Mouse (Mus musculus): ENCODE measurements around the gene Stat5b. TPM values are rescaled to one million over a fixed set of nuclear protein-coding genes. Genes with fewer than 3 reads are reported as not detected.
A peak's percentile ranks its signal among the peaks of the same experiment; 100 is the strongest.

The Stat5b gene
- total and polyA plus RNA-seq, 3 experiments: 29.3 to 37.0 (median 32.3) TPM

GRCm38 (mm10) chr11:100758707-100759610 is 91.6 kb downstream of the Stat5b start:
- no peaks in the 10 kb centered on the region for H3K9me3 ChIP-seq (replicated peaks; ENCODE audit: insufficient read depth, low read length)
- no peak for TF ChIP-seq UBTF (IDR thresholded peaks at IDR 0.05; ENCODE audit: borderline replicate concordance, insufficient read depth, low read depth, low read length)
- TF ChIP-seq USF2 (IDR thresholded peaks at IDR 0.05; ENCODE audit: borderline replicate concordance in 1 of 2, insufficient read depth in 1 of 2, low read depth in 1 of 2, low read length in 2 of 2): no peak
- TF ChIP-seq MEF2A (IDR thresholded peaks at IDR 0.05; ENCODE audit: extremely low read depth, insufficient replicate concordance, low read depth, low read length, poor library complexity, severe bottlenecking): no peak
- TF ChIP-seq RAD21 (IDR thresholded peaks at IDR 0.05; ENCODE audit: low read depth, low read length): no peak
- no peak for TF ChIP-seq ZC3H11A (IDR thresholded peaks at IDR 0.05; ENCODE audit: low read depth, low read length)
- no peak for TF ChIP-seq MAX (IDR thresholded peaks at IDR 0.05; ENCODE audit: low read length)
- TF ChIP-seq BHLHE40 (IDR thresholded peaks at IDR 0.05; ENCODE audit: borderline replicate concordance, low read depth, low read length): no peak
- no peak for TF ChIP-seq ZNF384 (IDR thresholded peaks at IDR 0.05; ENCODE audit: low read depth, low read length)
- TF ChIP-seq POLR2AphosphoS2 (IDR thresholded peaks at IDR 0.05; ENCODE audit: low read length): no peak
- no peak for TF ChIP-seq ZKSCAN1 (IDR thresholded peaks at IDR 0.05; ENCODE audit: low read depth, low read length)
- TF ChIP-seq MXI1 (IDR thresholded peaks at IDR 0.05; ENCODE audit: low read depth, low read length): no peak; the same call in 1 of the 2 replicates
- TF ChIP-seq NELFE (IDR thresholded peaks at IDR 0.05; ENCODE audit: low read depth, low read length): no peak
- no peak for TF ChIP-seq TCF12 (IDR thresholded peaks at IDR 0.05; ENCODE audit: low read depth, low read length)
- TF ChIP-seq KAT2A (conservative IDR thresholded peaks at IDR 0.05; ENCODE audit: low read depth, low read length): no peak
- no peak for TF ChIP-seq CHD2 (IDR thresholded peaks at IDR 0.05; ENCODE audit: low read length)
- peak overlapping the region in 1 of 2 experiments; percentile 43; a peak in 2 of 4 replicates for H3K4me3 ChIP-seq (ENCODE audit: control insufficient read depth in 1 of 2, insufficient read depth in 1 of 2, low read depth in 2 of 2, low read length in 2 of 2)
- H3K9ac ChIP-seq (ENCODE audit: control insufficient read depth, low read depth, low read length, poor library complexity, severe bottlenecking): no peak overlapping the region
- no peaks in the 10 kb centered on the region for H3K36me3 ChIP-seq (ENCODE audit: control insufficient read depth in 1 of 2, insufficient read depth in 2 of 2, low read length in 2 of 2)
- H3K4me1 ChIP-seq (ENCODE audit: control insufficient read depth in 1 of 2, insufficient read depth in 2 of 2, low read length in 2 of 2): no peaks in the 10 kb centered on the region
- H3K27me3 ChIP-seq (ENCODE audit: control insufficient read depth in 1 of 2, insufficient read depth in 2 of 2, low read length in 2 of 2): peaks cover 3 to 4% of the 10 kb centered on the region in 2 experiments; a peak in 2 of 4 replicates
- H3K79me2 ChIP-seq (ENCODE audit: control insufficient read depth, insufficient read depth, low read length, poor library complexity): no peaks in the 10 kb centered on the region
- H3K27ac ChIP-seq (ENCODE audit: control insufficient read depth, low read depth, low read length): no peak overlapping the region
- peak; percentile 58 for DNase-seq (ENCODE audit: low read depth, low spot score)

GRCm38 (mm10) chr11:100757566-100757965 is 93.0 kb downstream of the Stat5b start:
- TF ChIP-seq E2F4 (IDR thresholded peaks at IDR 0.05; ENCODE audit: borderline replicate concordance, low read depth, low read length): no peak
- TF ChIP-seq POLR2A (IDR thresholded peaks at IDR 0.05; ENCODE audit: control insufficient read depth in 1 of 2, insufficient read depth in 1 of 2, low read depth in 1 of 2, low read length in 2 of 2, poor library complexity in 1 of 2): no peak
- TF ChIP-seq TAL1 (IDR thresholded peaks at IDR 0.05; ENCODE audit: low read length): no peak
- TF ChIP-seq CHD2 (IDR thresholded peaks at IDR 0.05; ENCODE audit: low read length): no peak
- TF ChIP-seq MYC (IDR thresholded peaks at IDR 0.05; ENCODE audit: low read depth, low read length): no peak
- no peak for TF ChIP-seq CHD1 (IDR thresholded peaks at IDR 0.05; ENCODE audit: low read depth, low read length)
- no peak for TF ChIP-seq SIN3A (IDR thresholded peaks at IDR 0.05; ENCODE audit: low read length)
- TF ChIP-seq ETS1 (IDR thresholded peaks at IDR 0.05; ENCODE audit: low read depth, low read length): no peak
- TF ChIP-seq GABPA (IDR thresholded peaks at IDR 0.05; ENCODE audit: low read depth, low read length): no peak
- Histone ChIP-seq H3K4me1 (ENCODE audit: control insufficient read depth in 1 of 2, insufficient read depth in 2 of 2, low read length in 2 of 2) (no peaks in the 10 kb centered on the region), H3K27ac (ENCODE audit: control insufficient read depth, low read depth, low read length) (no peak overlapping the region), H3K27me3 (ENCODE audit: control insufficient read depth in 1 of 2, insufficient read depth in 2 of 2, low read length in 2 of 2) (peaks cover 3 to 4% of the 10 kb centered on the region in 2 experiments; a peak in 2 of 4 replicates), H3K9ac (ENCODE audit: control insufficient read depth, low read depth, low read length, poor library complexity, severe bottlenecking) (no peak overlapping the region), H3K36me3 (ENCODE audit: control insufficient read depth in 1 of 2, insufficient read depth in 2 of 2, low read length in 2 of 2) (no peaks in the 10 kb centered on the region), H3K4me3 (ENCODE audit: control insufficient read depth in 1 of 2, insufficient read depth in 1 of 2, low read depth in 2 of 2, low read length in 2 of 2) (no peak overlapping the region), H3K9me3 (replicated peaks; ENCODE audit: insufficient read depth, low read length) (no peaks in the 10 kb centered on the region), H3K79me2 (ENCODE audit: control insufficient read depth, insufficient read depth, low read length, poor library complexity) (no peaks in the 10 kb centered on the region)
- no peak for DNase-seq (ENCODE audit: low read depth, low spot score)

Measured in MEL (cell line).